Mouse (Mus musculus): ENCODE results near the gene Thpo.

- TF ChIP-seq POLR2AphosphoS2 (IDR thresholded peaks at IDR 0.05; ENCODE audit: insufficient read length, low read depth) (no peak), USF1 (IDR thresholded peaks at IDR 0.05; ENCODE audit: low read depth) (no peak), E2F4 (IDR thresholded peaks at IDR 0.05; ENCODE audit: insufficient read depth) (no peak), POLR2A (IDR thresholded peaks at IDR 0.05; ENCODE audit: insufficient read length, low read depth) (no peak), MYOD1 (IDR thresholded peaks at IDR 0.05; ENCODE audit: control insufficient read depth in 1 of 3, insufficient read length in 2 of 3, low read depth in 2 of 3) (peak in 2 of 3 experiments; percentile 38 to 82), CEBPB (IDR thresholded peaks at IDR 0.05; ENCODE audit: insufficient read depth, poor library complexity, severe bottlenecking) (no peak), MAX (IDR thresholded peaks at IDR 0.05; ENCODE audit: low read depth) (no peak), TCF12 (IDR thresholded peaks at IDR 0.05; ENCODE audit: insufficient read depth, poor library complexity, severe bottlenecking) (no peak), MYOG (IDR thresholded peaks at IDR 0.05; ENCODE audit: control insufficient read depth in 1 of 3, insufficient read depth in 1 of 3, insufficient read length in 2 of 3, low read depth in 2 of 3) (peak in 2 of 3 experiments; percentile 64 to 88), REST (IDR thresholded peaks at IDR 0.05; ENCODE audit: insufficient read depth, insufficient read length) (no peak), TCF3 (IDR thresholded peaks at IDR 0.05; ENCODE audit: insufficient read length, low read depth) (no peak), SRF (IDR thresholded peaks at IDR 0.05; ENCODE audit: control insufficient read depth, insufficient read length, low read depth) (no peak)
Measured at GRCm38 (mm10) chr16:20733731-20734730, at the start of gene Thpo.
